Mouse (Mus musculus) heart, embryonic 12.5 days (tissue): Measurements from ENCODE around the gene Itprip. TPM values are rescaled to one million over a fixed set of nuclear protein-coding genes. Genes with fewer than 3 reads are reported as not detected.
"Not testable (repeated sequence)": the region's sequence is repeated elsewhere in the genome, so short reads cannot be mapped to it uniquely, and the experiment has no call there.

ENCODE experiments used
- ATAC-seq: fragments of 200-750 bp; cut with Nextera tagmentation; 2 replicates; pipeline ENCODE4 v1.8.0; 2017; ENCODE audit warnings: moderate TSS enrichment, moderate library complexity; ENCODE audit not compliant: insufficient number of reproducible peaks, low FRiP score
- H3K27ac ChIP-seq: fragments of 300-500 bp; sonication (generic); 2 replicates; pipeline ENCODE4 v1.5.1; 2016; ENCODE audit warnings: mild to moderate bottlenecking, moderate library complexity; ENCODE audit not compliant: poor library complexity, severe bottlenecking
- H3K27me3 ChIP-seq: fragments of 300-500 bp; sonication (generic); replicated peaks from 2 replicates; pipeline ENCODE4 v1.6.1; 2016; ENCODE audit warnings: mild to moderate bottlenecking, moderate library complexity
- H3K36me3 ChIP-seq: fragments of 300-500 bp; sonication (generic); 2 replicates; pipeline ENCODE4 v1.6.1; 2016; ENCODE audit warnings: mild to moderate bottlenecking, moderate library complexity
- H3K4me1 ChIP-seq: fragments of 300-500 bp; sonication (generic); replicated peaks from 2 replicates; pipeline ENCODE4 v1.6.1; 2016; ENCODE audit warnings: mild to moderate bottlenecking
- H3K4me2 ChIP-seq: fragments of 300-500 bp; sonication (generic); 2 replicates; pipeline ENCODE4 v1.6.1; 2016; ENCODE audit warnings: mild to moderate bottlenecking, moderate library complexity
- H3K4me3 ChIP-seq: fragments of 300-500 bp; sonication (generic); 2 replicates; pipeline ENCODE4 v1.5.1; 2016; ENCODE audit warnings: mild to moderate bottlenecking
- H3K9ac ChIP-seq: fragments of 300-500 bp; sonication (generic); 2 replicates; pipeline ENCODE4 v1.6.1; 2016; ENCODE audit warnings: mild to moderate bottlenecking, moderate library complexity
- H3K9me3 ChIP-seq: fragments of 300-500 bp; sonication (generic); replicated peaks from 2 replicates; pipeline ENCODE4 v1.6.1; 2016; ENCODE audit warnings: mild to moderate bottlenecking, moderate library complexity
- WGBS: fragments of 180-500 bp; shearing (Covaris S2); methylation state at CpG from one replicate; pipeline ENCODE4 v1.1.7; 2016; 5-methylcytosine and 5-hydroxymethylcytosine counted together
- microRNA-seq: library from miRNA; unstranded; fragments of <30 nt; microRNA quantifications from one replicate; pipeline ENCODE4, GENCODE M21; 2017
- polyA plus RNA-seq: library from polyadenylated mRNA; unstranded; fragments of >200 nt; fragmentation: Nextera tagmentation; extraction: Ambion mirVana; gene quantifications from 2 replicates; pipeline ENCODE4 v1.2.1, GENCODE M21; 2016

The Itprip gene
- polyA plus RNA-seq, 1 experiment from 2014 or later, result 25.5 TPM

DNA sequence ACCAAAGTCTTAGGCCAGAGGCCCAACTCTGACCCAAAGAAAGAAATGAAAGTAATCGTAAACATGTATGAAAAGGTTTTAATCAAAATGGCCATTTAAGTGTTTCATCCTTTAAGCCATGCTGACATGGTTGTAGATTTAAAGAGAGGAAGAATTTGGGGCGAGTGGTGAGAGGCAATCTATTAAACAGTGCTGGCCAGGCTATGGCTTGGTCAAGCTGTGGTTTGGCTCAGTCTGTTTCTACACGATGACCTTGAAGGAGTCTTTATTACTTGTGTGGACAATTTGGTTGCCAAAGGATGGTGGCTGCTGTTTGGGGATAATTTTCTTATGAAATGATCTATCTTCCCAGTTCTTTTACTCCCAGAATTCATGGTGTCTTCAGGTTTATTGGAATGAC, 66.0 kb downstream of the Itprip start:
- H3K36me3 ChIP-seq, result no peaks in the 10 kb centered on the region
- no peak overlapping the region for H3K27ac ChIP-seq
- H3K4me3 ChIP-seq, result no peak overlapping the region
- no peak for ATAC-seq
- 83% methylated on average over 3 of the region's 3 CpGs for WGBS
- H3K9ac ChIP-seq, result no peak overlapping the region
- no peaks in the 10 kb centered on the region; the same call in 1 of the 2 replicates for H3K27me3 ChIP-seq
- peaks cover 13% of the 10 kb centered on the region for H3K4me1 ChIP-seq
- no peak overlapping the region for H3K4me2 ChIP-seq
- H3K9me3 ChIP-seq, result no peaks in the 10 kb centered on the region

DNA sequence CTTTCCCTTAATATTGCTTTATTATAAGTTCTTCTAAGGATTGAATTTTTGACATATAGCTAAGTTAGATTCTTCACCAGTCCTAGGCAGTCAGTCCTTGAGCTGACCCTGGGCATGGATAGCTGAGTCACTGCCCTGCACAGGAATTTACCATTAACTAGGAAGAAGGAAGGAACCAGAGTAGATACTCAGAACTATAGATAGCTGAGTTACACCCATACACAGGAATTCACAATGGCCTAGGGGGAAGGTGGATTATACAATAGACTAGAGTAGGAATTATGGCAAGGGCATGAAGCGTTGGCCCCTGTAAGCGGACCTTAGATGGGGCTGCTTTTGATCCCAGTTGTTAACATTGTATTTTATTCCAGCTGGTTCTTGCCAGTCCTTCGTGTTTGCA, 67.0 kb downstream of the Itprip start:
- not testable (repeated sequence) for H3K4me3 ChIP-seq, H3K36me3 ChIP-seq, H3K4me2 ChIP-seq, ATAC-seq, H3K27ac ChIP-seq, H3K9ac ChIP-seq, H3K27me3 ChIP-seq, H3K9me3 ChIP-seq
- 80% methylated on average over 3 of the region's 3 CpGs for WGBS
- peaks cover 13% of the 10 kb centered on the region for H3K4me1 ChIP-seq

DNA sequence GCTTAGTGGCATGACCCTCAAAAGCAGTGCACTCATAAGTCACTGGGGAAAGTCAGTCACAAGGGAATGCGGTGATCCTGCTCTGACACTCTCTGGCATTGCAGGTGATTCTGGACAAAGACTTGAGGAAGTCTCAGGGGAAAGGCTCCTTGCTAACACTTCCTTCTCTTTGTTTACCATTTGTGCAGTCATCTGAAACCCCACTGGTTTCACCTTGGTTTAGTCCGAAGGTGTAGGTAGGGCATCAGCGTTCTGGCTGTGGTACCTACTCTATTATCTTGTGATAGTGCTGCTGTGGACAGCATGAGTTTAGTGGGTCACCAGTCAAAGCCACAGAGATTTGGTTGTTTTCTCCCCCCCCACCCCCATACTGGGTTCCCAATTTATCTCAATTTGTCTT, 69.4 kb downstream of the Itprip start:
- no peak overlapping the region for H3K27ac ChIP-seq

More for the DNA sequence above, 69.4 kb downstream of the Itprip start:
- no peak overlapping the region for H3K4me2 ChIP-seq
- peaks cover 10% of the 10 kb centered on the region for H3K4me1 ChIP-seq
- no peaks in the 10 kb centered on the region; the same call in 1 of the 2 replicates for H3K27me3 ChIP-seq
- H3K9ac ChIP-seq, result no peak overlapping the region
- WGBS, result 83% methylated on average over 3 of the region's 3 CpGs
- ATAC-seq, result no peak
- no peak overlapping the region for H3K4me3 ChIP-seq
- no peaks in the 10 kb centered on the region for H3K36me3 ChIP-seq
- no peaks in the 10 kb centered on the region for H3K9me3 ChIP-seq

Small RNA genes within 50 kb of the gene (microRNA-seq; reads per million reads assigned to microRNA genes)
- not detected for gene Gm22240

Other genes starting within 250 kb of the Itprip start
- gene Col17a1, start 227.2 kb downstream of the Itprip start, polyA plus RNA-seq, result 0.36 and 0.69 TPM in 2 replicates
- 258 and 263 TPM in 2 replicates for gene Sfr1, start 187.6 kb downstream of the Itprip start, polyA plus RNA-seq
- gene Gsto1, start 64.3 kb downstream of the Itprip start, polyA plus RNA-seq, result 81.4 and 84.0 TPM in 2 replicates
- gene Gsto2, start 53.8 kb downstream of the Itprip start, polyA plus RNA-seq, result 0.76 and 1.3 TPM in 2 replicates
- 0.10 and 0.19 TPM in 2 replicates for gene Cfap43, start within 50 bp of the Itprip start, polyA plus RNA-seq
- not detected in 2 replicates for gene Cfap58, start 18.4 kb upstream of the Itprip start, polyA plus RNA-seq